33 mouse cellular contexts compared by ENCODE assay signal in genomic region chr4:59248035-59248434, GRCm38 (mm10). TPM values are rescaled to one million over a fixed set of nuclear protein-coding genes. Genes with fewer than 3 reads are reported as not detected.
DNase-seq lines count a peak whose midpoint lies in the region; ATAC-seq lines count a peak whose summit lies in the region.
"Had no signal": no experiment of that assay in that cellular context is flagged by ENCODE, and none has a peak within 500 bp of the region (broad histone marks: within the 10 kb centered on the region; RNA-seq: fewer than 3 reads in every experiment).

No protein-coding gene starts in this region.

- no peaks in the 10 kb centered on the region for H3K9me3 ChIP-seq in hindbrain, embryonic 11.5 days (ENCODE audit: control insufficient read depth, low read length)
- H3K9me3 ChIP-seq in hindbrain, embryonic 12.5 days (replicated peaks), result no peaks in the 10 kb centered on the region
- H3K9me3 ChIP-seq in liver, embryonic 13.5 days (replicated peaks), result no peaks in the 10 kb centered on the region
- H3K9me3 ChIP-seq: embryonic facial prominence, embryonic 12.5 days; intestine, embryonic 15.5 days; limb, embryonic 13.5 days; megakaryocyte, embryonic 14.5 days; neural tube, embryonic 13.5 days; stomach, embryonic 15.5 days had no signal

- H3K9ac ChIP-seq in hindbrain, embryonic 11.5 days (ENCODE audit: low read depth, low read length), result no peak overlapping the region
- no peak overlapping the region for H3K9ac ChIP-seq in hindbrain, embryonic 12.5 days
- H3K9ac ChIP-seq in liver, embryonic 13.5 days, result peak overlapping the region; percentile 14; the same call in 1 of the 2 replicates
- H3K9ac ChIP-seq: embryonic facial prominence, embryonic 12.5 days; intestine, embryonic 15.5 days; limb, embryonic 13.5 days; lung, embryonic 14.5 days; neural tube, embryonic 13.5 days; stomach, embryonic 15.5 days had no signal

- H3K36me3 ChIP-seq in hindbrain, embryonic 11.5 days (ENCODE audit: control insufficient read depth, insufficient read depth, low read length), result no peaks in the 10 kb centered on the region
- H3K36me3 ChIP-seq in hindbrain, embryonic 12.5 days, result no peaks in the 10 kb centered on the region
- H3K36me3 ChIP-seq in liver, embryonic 13.5 days, result no peaks in the 10 kb centered on the region
- H3K36me3 ChIP-seq: embryonic facial prominence, embryonic 12.5 days; intestine, embryonic 15.5 days; limb, embryonic 13.5 days; neural tube, embryonic 13.5 days; stomach, embryonic 15.5 days had no signal

- H3K27ac ChIP-seq in hindbrain, embryonic 11.5 days (ENCODE audit: low read depth, low read length), result 0 out of 2 replicates have a peak overlapping the region, but pooled peaks have one; percentile 39
- H3K27ac ChIP-seq in hindbrain, embryonic 12.5 days, result no peak overlapping the region
- H3K27ac ChIP-seq in liver, embryonic 13.5 days, result peak overlapping the region; percentile 95
- H3K27ac ChIP-seq: embryonic facial prominence, embryonic 12.5 days; intestine, embryonic 15.5 days; layer of hippocampus, adult 2 months; limb, embryonic 13.5 days; neural tube, embryonic 13.5 days; stomach, embryonic 15.5 days had no signal

- H3K4me2 ChIP-seq in hindbrain, embryonic 11.5 days (replicated peaks; ENCODE audit: low read depth, low read length), result no peak overlapping the region
- H3K4me2 ChIP-seq in hindbrain, embryonic 12.5 days (replicated peaks), result no peak overlapping the region
- 0 out of 2 replicates have a peak overlapping the region, but pooled peaks have one; percentile 15 for H3K4me2 ChIP-seq in liver, embryonic 13.5 days
- H3K4me2 ChIP-seq: embryonic facial prominence, embryonic 12.5 days; intestine, embryonic 15.5 days; limb, embryonic 13.5 days; lung, embryonic 14.5 days; neural tube, embryonic 13.5 days; stomach, embryonic 15.5 days had no signal

- ATAC-seq in hindbrain, embryonic 11.5 days (ENCODE audit: low FRiP score), result no peak
- ATAC-seq in hindbrain, embryonic 12.5 days (ENCODE audit: low FRiP score), result no peak
- peak; percentile 35 for ATAC-seq in liver, embryonic 13.5 days (ENCODE audit: low read depth)
- peak; percentile 15; the same call in 1 of the 2 replicates for ATAC-seq in megakaryocyte-erythroid progenitor cell, adult 5-6 weeks (replicated peaks; ENCODE audit: low FRiP score, low TSS enrichment, poor library complexity, severe bottlenecking)
- ATAC-seq: forebrain, embryonic 14.5 days; hindbrain, embryonic 16.5 days; intestine, embryonic 15.5 days; midbrain, embryonic 16.5 days had no signal

- no peak overlapping the region for H3K4me3 ChIP-seq in hindbrain, embryonic 11.5 days (ENCODE audit: low read depth, low read length)
- H3K4me3 ChIP-seq in hindbrain, embryonic 12.5 days, result no peak overlapping the region
- no peak overlapping the region for H3K4me3 ChIP-seq in liver, embryonic 13.5 days (replicated peaks)
- H3K4me3 ChIP-seq: embryonic facial prominence, embryonic 12.5 days; erythroblast, embryonic 14.5 days; intestine, embryonic 15.5 days; layer of hippocampus, adult 2 months; limb, embryonic 13.5 days; megakaryocyte, embryonic 14.5 days; myocyte; neural tube, embryonic 13.5 days; stomach, embryonic 15.5 days had no signal

- DNase-seq in hindbrain, embryonic 11.5 days (ENCODE audit: low spot score), result no peak
- peak; percentile 28 for DNase-seq in c-Kit-negative CD71-positive TER-119-positive erythroid progenitor cells, embryonic 14.5 days (ENCODE audit: low read depth, low spot score)
- DNase-seq in liver, embryonic 13.5 days, result no peak
- no peak for DNase-seq in MN1 (ENCODE audit: low spot score)
- DNase-seq in ovary, adult 18-20 months (ENCODE audit: low spot score), result no peak
- no peak for DNase-seq in frontal cortex, adult 2 months (ENCODE audit: extremely low spot score in 1 of 2, low spot score in 1 of 2)
- DNase-seq: adrenal gland, postnatal 25 days; B cell, adult 2 months; cerebellum, adult 11-12 months; cerebellum, postnatal 25 days; gastrocnemius, postnatal 14 days; heart, adult 18-20 months; heart, postnatal 4 days; kidney, adult 8-10 months; kidney, postnatal 14 days; lung, embryonic 14.5 days; right cerebral cortex, adult 18-20 months; right cerebral cortex, postnatal 4 days; thymus, postnatal 36 days had no signal

- no peaks in the 10 kb centered on the region for H3K4me1 ChIP-seq in hindbrain, embryonic 11.5 days (replicated peaks; ENCODE audit: control insufficient read depth, insufficient read depth, low read length)
- H3K4me1 ChIP-seq in hindbrain, embryonic 12.5 days, result no peaks in the 10 kb centered on the region
- peaks cover 90% of the 10 kb centered on the region for H3K4me1 ChIP-seq in liver, embryonic 13.5 days (replicated peaks)
- H3K4me1 ChIP-seq: embryonic facial prominence, embryonic 12.5 days; limb, embryonic 13.5 days; neural tube, embryonic 13.5 days; stomach, embryonic 15.5 days had no signal

- H3K27me3 ChIP-seq in hindbrain, embryonic 11.5 days (ENCODE audit: control insufficient read depth, insufficient read depth, low read length), result no peaks in the 10 kb centered on the region
- H3K27me3 ChIP-seq in hindbrain, embryonic 12.5 days, result no peaks in the 10 kb centered on the region
- H3K27me3 ChIP-seq in liver, embryonic 13.5 days, result no peaks in the 10 kb centered on the region
- H3K27me3 ChIP-seq: embryonic facial prominence, embryonic 12.5 days; intestine, embryonic 15.5 days; limb, embryonic 13.5 days; megakaryocyte, embryonic 14.5 days; neural tube, embryonic 13.5 days; stomach, embryonic 15.5 days had no signal

RNA-seq across cellular contexts. Expression of gene Ugcg, which starts 59.0 kb away (rescaled TPM):
- 15.0 and 19.7 TPM in 2 replicates for polyA plus RNA-seq in hindbrain, embryonic 11.5 days (2014; fragmentation: Nextera tagmentation; extraction: Ambion mirVana)
- 17.5 and 17.9 TPM in 2 replicates for polyA plus RNA-seq in hindbrain, embryonic 12.5 days (2016; fragmentation: Nextera tagmentation; extraction: Ambion mirVana)
- polyA plus RNA-seq in liver, embryonic 13.5 days (2015; fragmentation: Nextera tagmentation; extraction: Ambion mirVana), result 9.2 and 10.5 TPM in 2 replicates
- 223 and 236 TPM in 2 replicates for total RNA-seq in megakaryocyte-erythroid progenitor cell, adult 5-6 weeks (2014; fragmentation: Nextera tagmentation)
- 225 and 282 TPM in 2 replicates for total RNA-seq in megakaryocyte-erythroid progenitor cell, adult 5-6 weeks (2017)
- polyA plus RNA-seq in frontal cortex, adult 2 months (2012; rRNA removed), result 63.7 TPM in 2 replicates

Comparison
In these comparisons a context has a peak if more than half of its experiments do, and no peak if none do; other contexts are left out.
1. ATAC-seq: peak in liver, embryonic 13.5 days (single experiment) and megakaryocyte-erythroid progenitor cell, adult 5-6 weeks (single experiment); none in hindbrain, embryonic 11.5 days (single experiment) and hindbrain, embryonic 12.5 days (single experiment).